Mouse (Mus musculus) spleen, postnatal 14 days (tissue): ENCODE results near the gene Defb26.

ENCODE experiments used
- DNase-seq, 2 experiments: peaks; one replicate each; pipeline ENCODE4 v3.0.0; 2021 to 2022; ENCODE audit warnings: low spot score in 2 of 2

The Defb26 gene

DNA sequence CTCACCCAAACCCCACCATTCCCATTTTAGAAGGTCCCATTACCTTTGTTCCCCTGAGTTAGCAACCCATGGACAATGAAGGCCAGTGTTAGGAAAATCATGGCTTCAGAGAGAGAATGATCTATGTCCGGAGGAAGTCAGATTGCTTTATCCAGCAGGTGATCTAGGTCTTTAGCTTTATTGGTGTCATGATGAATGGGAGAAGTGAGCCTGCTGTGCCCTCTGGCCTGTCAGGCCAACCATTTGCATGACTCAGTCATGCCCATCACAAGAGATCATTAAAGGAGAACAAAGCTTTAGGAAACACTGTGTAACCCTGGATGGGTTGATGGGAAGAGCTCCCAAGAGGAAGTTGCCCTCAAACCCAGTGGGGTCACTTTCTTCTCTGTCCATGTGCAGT lies at the start of gene Defb26:
Gene Defb26, minus strand, starts transcription at position 101 of the 400 bp plus-strand sequence.
- DNase-seq, result no peak

DNA sequence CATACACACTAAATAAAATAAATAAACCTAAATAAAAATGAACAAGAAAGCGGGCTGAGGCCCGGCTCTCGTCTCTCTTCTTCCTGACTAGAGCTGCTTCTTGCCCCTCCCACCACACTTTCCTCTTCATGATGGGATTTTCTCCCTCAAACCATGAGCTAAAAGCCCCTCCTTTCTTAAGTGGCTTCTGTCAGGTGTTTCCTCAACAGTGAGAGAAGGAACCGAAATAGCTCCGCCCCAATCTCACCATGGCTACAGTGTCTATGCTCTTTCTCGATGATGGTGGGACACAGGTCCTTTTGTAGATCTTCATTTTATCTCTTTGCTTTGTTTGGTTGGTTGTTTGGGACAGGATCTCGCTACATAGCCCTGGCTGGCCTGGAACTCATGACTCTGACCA lies 45.2 kb upstream of the Defb26 start:
- no peak for DNase-seq

- peak in 1 of 2 experiments; percentile 8 for DNase-seq
Observed at GRCm38 (mm10) chr2:152553774-152554423, 42.4 kb upstream of the Defb26 start.

DNA sequence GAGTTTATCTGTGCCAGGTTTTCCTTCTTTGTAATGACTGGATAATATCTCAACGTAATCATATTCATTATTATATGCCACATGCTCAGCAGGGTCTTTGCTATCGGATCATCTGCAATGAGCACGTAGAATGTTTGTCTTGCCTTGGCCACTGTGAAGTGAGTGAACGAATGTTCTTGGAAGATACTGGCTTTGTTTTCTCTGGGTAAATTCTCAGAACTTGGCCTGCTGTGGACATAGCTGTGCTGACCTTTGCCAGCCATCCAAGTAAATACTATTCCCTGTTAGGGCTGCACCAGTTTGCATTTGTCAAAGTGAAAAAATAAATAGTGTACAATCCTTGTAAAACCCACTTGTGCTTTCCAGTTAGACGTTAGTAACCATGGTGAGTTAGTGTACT lies 36.6 kb upstream of the Defb26 start:
- DNase-seq, result no peak

GRCm38 (mm10) chr2:152544691-152545090 lies 33.2 kb upstream of the Defb26 start:
- DNase-seq, result no peak

DNA sequence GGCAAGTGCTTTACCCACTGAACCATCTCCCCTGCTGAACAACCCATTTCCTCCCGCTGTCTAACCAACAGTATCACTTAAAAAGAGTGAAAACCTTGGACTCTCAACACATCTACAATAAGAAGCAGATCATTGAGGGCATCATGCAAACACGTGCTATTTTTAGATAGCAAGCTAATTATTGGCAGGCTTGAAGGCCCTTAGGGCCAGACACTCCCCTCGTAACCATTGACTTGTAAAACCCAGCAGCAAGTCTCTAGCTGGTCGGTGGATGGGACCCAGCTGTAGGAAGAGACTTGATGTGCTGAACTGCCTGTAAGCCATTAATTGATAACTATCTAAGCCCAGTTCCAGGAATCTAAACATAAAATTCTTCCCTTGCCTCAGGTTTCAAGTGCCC lies 32.0 kb upstream of the Defb26 start:
- no peak for DNase-seq

GRCm38 (mm10) chr2:152542897-152543296 lies 31.4 kb upstream of the Defb26 start:
- DNase-seq, result no peak

GRCm38 (mm10) chr2:152541979-152542378 lies 30.5 kb upstream of the Defb26 start:
- DNase-seq, result no peak

DNA sequence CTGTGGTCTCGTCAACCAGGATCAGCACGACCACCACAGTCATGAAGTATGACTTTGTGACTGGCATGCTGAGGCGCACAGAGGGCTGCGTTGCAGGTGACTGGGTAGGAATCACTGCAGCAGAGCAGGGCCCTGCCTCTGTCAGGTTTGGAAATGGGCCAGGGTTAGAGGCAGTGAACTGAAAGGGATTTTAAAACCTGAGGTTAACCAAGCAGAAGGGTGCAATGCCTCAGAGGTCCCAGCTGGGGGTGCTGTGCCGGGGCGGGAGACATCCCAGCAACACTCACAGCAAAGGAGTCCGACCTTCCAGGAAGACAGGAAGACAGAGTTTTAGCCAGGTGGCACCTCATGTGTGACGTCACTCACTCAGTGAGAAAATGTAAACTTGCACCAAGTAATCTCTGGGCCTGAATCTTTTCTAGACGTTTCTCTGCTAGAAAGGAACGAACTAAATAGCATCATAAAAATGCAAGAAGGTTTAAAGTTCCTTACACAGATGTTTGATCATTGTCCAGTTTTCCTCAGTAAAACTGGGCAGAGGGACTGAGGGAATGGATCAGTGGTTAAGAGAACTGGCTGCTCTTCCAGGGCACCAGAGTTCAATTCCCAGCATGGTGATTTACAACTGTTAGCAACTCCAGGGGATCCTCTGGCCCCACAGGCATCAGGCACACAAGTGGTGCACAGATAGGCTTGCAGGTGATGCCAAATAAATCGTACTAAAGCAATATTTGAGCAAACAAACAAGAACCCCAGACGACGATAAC lies 28.6 kb upstream of the Defb26 start, which contains the start of gene Defb29:
Gene Defb29, minus strand, starts transcription at position 155 of the 767 bp plus-strand sequence.
- no peak for DNase-seq

DNA sequence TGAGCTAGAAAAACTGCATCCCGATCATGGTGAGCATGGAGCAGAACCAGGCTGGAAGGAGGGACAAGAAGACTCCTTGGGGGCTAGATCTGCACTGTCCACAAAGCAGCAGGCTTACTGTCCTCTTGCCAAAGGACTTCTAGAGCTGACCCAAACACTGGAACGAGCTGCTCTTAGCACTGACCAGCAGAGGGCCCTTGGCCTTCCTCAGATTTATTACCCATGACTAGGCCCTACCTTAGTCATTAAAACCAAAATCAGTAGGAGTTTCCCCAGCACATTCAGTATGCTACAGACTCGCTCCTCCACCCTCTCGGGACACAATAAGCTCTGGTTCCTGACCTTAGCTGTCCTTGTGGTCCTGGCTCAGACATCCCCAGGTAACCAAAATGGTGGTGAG lies 6.5 kb upstream of the Defb26 start, which contains the start of gene Defb28:
Gene Defb28, plus strand, starts transcription at position 275 of the 400 bp plus-strand sequence.
- DNase-seq, result no peak

- DNase-seq, result no peak
Observed at GRCm38 (mm10) chr2:152516084-152516483, 4.6 kb upstream of the Defb26 start.

- DNase-seq, result no peak
Observed at GRCm38 (mm10) chr2:152503950-152504349, 7.5 kb downstream of the Defb26 start.

- DNase-seq, result no peak
Observed at GRCm38 (mm10) chr2:152500863-152501229, 10.6 kb downstream of the Defb26 start.

- no peak for DNase-seq
Observed at GRCm38 (mm10) chr2:152500204-152500862, 11.2 kb downstream of the Defb26 start.

GRCm38 (mm10) chr2:152498020-152498419 lies 13.5 kb downstream of the Defb26 start:
- no peak for DNase-seq

DNA sequence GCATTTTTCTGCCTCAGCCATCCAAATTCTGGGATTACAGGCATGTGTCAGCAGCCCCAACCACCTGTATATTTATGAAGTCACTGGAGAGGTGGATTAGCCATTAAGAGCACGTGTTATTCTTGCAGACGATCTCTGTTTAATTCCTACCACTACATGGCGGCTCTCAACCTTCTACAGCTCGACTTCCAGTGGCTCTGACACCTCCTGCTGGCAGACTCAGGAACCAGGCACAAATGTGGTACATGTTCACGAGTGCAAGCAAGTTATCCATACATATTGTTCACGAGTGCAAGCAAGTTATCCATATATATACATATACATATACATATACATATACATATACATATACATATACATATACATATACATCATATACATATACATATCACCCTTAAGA lies 18.3 kb downstream of the Defb26 start:
- DNase-seq, result no peak

DNA sequence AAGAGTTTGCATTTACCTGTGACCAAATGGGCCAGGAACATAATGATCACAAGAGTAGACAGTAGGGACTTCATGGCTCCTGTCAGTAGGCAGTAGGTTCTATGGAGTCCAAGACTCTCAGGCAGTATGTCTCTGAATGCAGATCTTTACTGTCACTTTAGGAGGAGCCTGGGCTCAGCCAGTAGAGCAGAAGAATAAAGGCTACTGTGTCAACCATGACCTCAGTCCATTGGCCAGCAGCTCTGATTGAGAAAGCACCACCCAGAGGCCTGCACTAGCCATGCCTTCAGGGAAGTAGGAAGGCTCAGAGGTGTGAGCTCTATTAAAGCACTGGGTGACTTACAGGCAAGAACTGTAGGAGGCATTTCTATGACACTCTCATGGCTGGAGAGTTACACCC lies 21.5 kb downstream of the Defb26 start, which contains the start of gene Defb22:
Gene Defb22, minus strand, starts transcription at position 101 of the 400 bp plus-strand sequence.
- no peak for DNase-seq

- DNase-seq, result no peak
Observed at GRCm38 (mm10) chr2:152487024-152487423, 24.5 kb downstream of the Defb26 start.

DNA sequence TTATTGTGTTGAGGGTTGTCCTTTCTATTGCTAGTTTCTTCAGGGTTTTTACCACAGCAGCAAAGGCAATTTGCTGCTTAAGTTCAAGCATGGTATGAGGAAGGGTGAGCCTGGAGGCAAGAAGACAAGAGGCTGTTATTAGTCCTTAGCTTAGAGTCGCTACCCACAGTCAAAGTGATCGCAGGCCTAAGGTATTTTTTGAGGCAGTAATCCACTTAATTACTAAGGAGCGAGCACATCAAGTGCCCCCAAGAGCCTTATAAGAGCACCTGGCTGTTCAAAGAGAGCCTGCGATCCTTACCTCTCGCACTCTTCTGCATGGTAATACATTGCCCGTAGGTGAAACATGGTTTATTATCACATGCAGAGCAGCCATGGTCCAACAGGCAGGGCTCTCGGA lies 29.8 kb downstream of the Defb26 start:
- DNase-seq, result no peak

GRCm38 (mm10) chr2:152480881-152481280 lies 30.6 kb downstream of the Defb26 start:
- no peak for DNase-seq

GRCm38 (mm10) chr2:152476763-152477162 lies 34.7 kb downstream of the Defb26 start, which contains the start of gene Defb20:
TSS of gene Defb20 (plus strand) at chr2:152477063.
- no peak for DNase-seq

DNA sequence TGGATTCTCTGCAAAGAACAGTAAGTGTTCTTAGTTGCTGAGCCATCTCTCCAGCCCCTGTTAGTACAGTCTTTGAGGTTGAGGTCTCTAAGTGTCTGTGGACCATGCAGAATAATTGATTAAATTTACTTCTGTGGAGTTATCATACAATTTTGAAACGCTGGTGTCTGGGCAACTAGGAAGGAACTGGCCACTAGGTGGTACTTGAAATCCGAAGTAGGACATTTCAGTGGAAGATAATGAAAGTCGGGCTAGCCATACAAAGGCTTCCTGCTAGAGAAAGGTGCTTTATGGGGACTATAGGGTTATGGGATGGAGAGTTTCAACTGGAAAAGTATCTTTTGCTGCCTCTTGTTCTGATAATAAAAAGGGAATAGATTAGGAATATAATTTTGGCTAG lies 39.1 kb downstream of the Defb26 start:
- no peak for DNase-seq
